Mouse (Mus musculus) midbrain, postnatal 0 days (tissue): ENCODE results near the gene Tescl. TPM values are rescaled to one million over a fixed set of nuclear protein-coding genes. Genes with fewer than 3 reads are reported as not detected.

Source experiments
- ATAC-seq: fragments of 200-750 bp; cut with Nextera tagmentation; 2 replicates; pipeline ENCODE4 v1.8.0; 2017; ENCODE audit warnings: moderate number of reproducible peaks, mild to moderate bottlenecking, moderate TSS enrichment, moderate library complexity; ENCODE audit not compliant: low FRiP score
- DNase-seq: peaks from one replicate; pipeline ENCODE4 v3.0.0-alpha.2; 2015; ENCODE audit warnings: low spot score
- H3K27ac ChIP-seq: fragments of 300-500 bp; sonication (generic); 2 replicates; pipeline ENCODE4 v1.5.1; 2014; ENCODE audit warnings: low read depth, mild to moderate bottlenecking, low read length, mixed read lengths
- H3K27me3 ChIP-seq: fragments of 300-500 bp; sonication (generic); 2 replicates; pipeline ENCODE4 v1.6.1; 2014; ENCODE audit warnings: low read length, control low read depth, mixed read lengths; ENCODE audit not compliant: insufficient read depth
- H3K36me3 ChIP-seq: fragments of 300-500 bp; sonication (generic); 2 replicates; pipeline ENCODE4 v1.6.1; 2014; ENCODE audit warnings: low read length, control low read depth, mixed read lengths; ENCODE audit not compliant: insufficient read depth
- H3K4me1 ChIP-seq: fragments of 300-500 bp; sonication (generic); 2 replicates; pipeline ENCODE4 v1.6.1; 2014; ENCODE audit warnings: mild to moderate bottlenecking, control low read depth, antibody characterized with exemption, low read length, mixed read lengths; ENCODE audit not compliant: insufficient read depth
- H3K4me2 ChIP-seq: fragments of 300-500 bp; sonication (generic); 2 replicates; pipeline ENCODE4 v1.6.1; 2014; ENCODE audit warnings: low read depth, mild to moderate bottlenecking, low read length, mixed read lengths; ENCODE audit not compliant: poor library complexity, severe bottlenecking
- H3K4me3 ChIP-seq: fragments of 300-500 bp; sonication (generic); 2 replicates; pipeline ENCODE4 v1.5.1; 2014; ENCODE audit warnings: low read depth, mild to moderate bottlenecking, low read length, moderate library complexity
- H3K9ac ChIP-seq: fragments of 300-500 bp; sonication (generic); replicated peaks from 2 replicates; pipeline ENCODE4 v1.6.1; 2014; ENCODE audit warnings: mild to moderate bottlenecking, low read length, moderate library complexity, mixed read lengths; ENCODE audit not compliant: poor library complexity, severe bottlenecking
- H3K9me3 ChIP-seq: fragments of 300-500 bp; sonication (generic); 2 replicates; pipeline ENCODE4 v1.6.1; 2016; ENCODE audit warnings: low read length, control low read depth
- CTCF ChIP-seq: IDR thresholded peaks from 2 replicates; pipeline ENCODE4 v1.5.1; 2016; ENCODE audit warnings: antibody characterized with exemption, mild to moderate bottlenecking
- WGBS: fragments of 180-500 bp; shearing (Covaris S2); extraction: QIAGEN DNeasy Blood & Tissue Kit; methylation state at CpG from one replicate; pipeline ENCODE4 v1.1.7; 2014; 5-methylcytosine and 5-hydroxymethylcytosine counted together
- polyA plus RNA-seq: library from polyadenylated mRNA; unstranded; fragments of >200 nt; fragmentation: Nextera tagmentation; extraction: Ambion mirVana; gene quantifications from 2 replicates; pipeline ENCODE4 v1.2.1, GENCODE M21; 2015
- total RNA-seq: library from RNA; depleted of rRNA; stranded (reverse); fragments of >200 nt; gene quantifications from 2 replicates; pipeline ENCODE4 v1.2.3, GENCODE M21; 2014

Gene Tescl
- total and polyA plus RNA-seq, 2 experiments from 2014 or later = 0.19 TPM; not detected in 1

DNA sequence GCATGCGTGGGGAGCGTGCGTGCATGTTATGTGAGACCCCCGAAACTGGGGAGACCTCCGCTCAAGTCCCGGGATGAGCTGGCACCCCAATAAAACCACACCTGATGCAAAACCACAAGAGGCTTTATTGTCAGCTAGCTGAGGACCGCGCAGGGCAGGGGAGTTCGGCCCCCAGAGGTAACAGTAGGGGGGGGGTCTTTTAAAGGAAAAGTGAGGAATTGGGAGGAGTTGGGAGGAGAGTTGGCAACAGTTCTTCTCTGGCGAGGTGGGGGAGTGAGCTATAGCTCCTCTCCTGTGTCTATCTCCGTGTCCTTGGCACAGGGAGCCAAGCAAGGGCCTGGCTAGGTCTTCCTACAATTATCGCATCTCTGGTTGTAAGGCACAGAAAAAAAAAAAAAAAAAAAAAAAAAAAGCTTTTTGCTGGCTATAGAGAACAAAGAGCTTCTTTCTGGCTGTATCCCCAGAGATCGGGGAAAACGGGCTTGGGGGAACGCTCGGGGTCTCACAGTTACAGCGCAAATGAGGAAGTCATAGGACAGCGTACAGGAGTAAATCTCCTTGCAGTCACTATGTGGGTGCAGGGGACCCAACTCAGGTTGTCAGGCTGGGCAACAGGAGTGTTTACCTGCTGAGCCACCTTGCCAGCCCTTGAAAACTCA lies 33.8 kb downstream of the Tescl start:
- TF ChIP-seq CTCF = no peak
- DNase-seq (peak; percentile 35), ATAC-seq (peak; percentile 20; the same call in 1 of the 2 replicates)
- Histone ChIP-seq H3K27ac (no peak overlapping the region), H3K27me3 (no peaks in the 10 kb centered on the region), H3K9me3 (no peaks in the 10 kb centered on the region), H3K4me2 (peak overlapping the region; percentile 79), H3K36me3 (peaks cover 36% of the 10 kb centered on the region), H3K4me1 (no peaks in the 10 kb centered on the region), H3K4me3 (peak overlapping the region; percentile 73), H3K9ac (peak overlapping the region; percentile 24; the same call in 1 of the 2 replicates)
- under 1% methylated on average over 18 of the region's 18 CpGs for WGBS

DNA sequence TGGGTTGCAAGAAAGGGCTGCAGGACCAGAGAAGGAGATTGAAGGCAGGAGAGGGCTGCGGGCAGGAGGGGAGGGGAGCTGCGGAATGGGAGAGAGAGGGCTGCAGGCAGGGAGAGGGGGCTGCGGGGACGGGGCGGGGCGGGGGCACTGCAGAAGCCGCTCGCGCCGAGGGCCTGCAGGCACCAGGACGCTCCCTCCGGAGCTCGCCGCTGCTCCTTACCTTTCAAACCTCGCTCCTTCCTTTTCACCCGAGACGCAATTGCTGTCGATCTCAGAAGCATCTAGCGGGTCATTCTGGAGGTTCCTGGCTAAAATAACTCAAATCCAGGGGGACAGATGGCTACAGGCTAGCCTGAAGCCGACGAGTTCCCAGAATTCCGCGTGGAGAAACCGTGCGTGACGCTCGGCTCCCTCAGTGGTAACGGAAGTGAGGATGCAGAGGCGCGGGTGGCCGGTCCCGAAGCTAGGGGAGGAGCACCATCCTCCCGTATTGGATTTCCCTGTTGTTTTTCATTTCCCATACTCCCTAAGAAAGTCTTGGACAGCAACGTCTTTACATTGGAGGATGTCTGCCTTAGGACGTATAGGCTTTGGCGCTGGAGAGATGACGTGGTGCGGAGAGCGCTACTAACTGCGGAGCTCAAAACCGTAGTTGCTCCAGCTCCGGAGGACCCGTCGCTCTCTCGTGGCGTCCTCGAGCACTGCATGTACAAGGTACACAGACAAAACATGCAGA lies 34.6 kb downstream of the Tescl start:
- under 1% methylated on average over 44 of the region's 47 CpGs for WGBS
- Histone ChIP-seq H3K27me3 (no peaks in the 10 kb centered on the region), H3K4me3 (peak overlapping the region; percentile 73), H3K9ac (peak overlapping the region; percentile 82), H3K27ac (peak overlapping the region; percentile 85), H3K36me3 (peaks cover 39% of the 10 kb centered on the region), H3K4me1 (no peaks in the 10 kb centered on the region), H3K4me2 (peak overlapping the region; percentile 79), H3K9me3 (no peaks in the 10 kb centered on the region)
- TF ChIP-seq CTCF = peak; percentile 72
- ATAC-seq (peak; percentile 94), DNase-seq (peak; percentile 97)

DNA sequence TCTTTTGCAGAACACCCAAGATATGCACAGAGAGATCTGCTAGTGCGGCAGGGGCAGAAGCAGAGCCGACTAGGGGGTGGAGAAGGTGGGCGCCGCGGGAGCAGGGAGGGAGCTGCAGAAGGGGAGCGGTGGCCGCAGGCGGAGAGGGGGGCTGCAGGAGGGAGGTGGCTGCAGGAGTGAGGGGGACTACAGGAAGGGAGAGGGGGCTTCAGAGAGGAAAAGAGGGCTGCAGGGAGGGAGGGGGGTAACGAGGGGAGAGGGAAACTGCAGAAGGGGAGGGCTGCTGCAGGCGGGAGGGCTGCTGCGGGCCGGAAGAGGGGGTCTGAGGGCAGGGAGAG lies 35.1 kb downstream of the Tescl start:
- no peak for DNase-seq
- Histone ChIP-seq H3K36me3 (peaks cover 43% of the 10 kb centered on the region), H3K4me1 (no peaks in the 10 kb centered on the region), H3K4me3 (peak overlapping the region; percentile 73), H3K27me3 (no peaks in the 10 kb centered on the region), H3K4me2 (peak overlapping the region; percentile 79), H3K27ac (peak overlapping the region; percentile 85), H3K9me3 (no peaks in the 10 kb centered on the region), H3K9ac (peak overlapping the region; percentile 82)
- TF ChIP-seq CTCF = no peak
- 0 out of 2 replicates have a peak, but pooled peaks have one; percentile 18 for ATAC-seq
- WGBS = 0% methylated on average over 12 of the region's 12 CpGs

DNA sequence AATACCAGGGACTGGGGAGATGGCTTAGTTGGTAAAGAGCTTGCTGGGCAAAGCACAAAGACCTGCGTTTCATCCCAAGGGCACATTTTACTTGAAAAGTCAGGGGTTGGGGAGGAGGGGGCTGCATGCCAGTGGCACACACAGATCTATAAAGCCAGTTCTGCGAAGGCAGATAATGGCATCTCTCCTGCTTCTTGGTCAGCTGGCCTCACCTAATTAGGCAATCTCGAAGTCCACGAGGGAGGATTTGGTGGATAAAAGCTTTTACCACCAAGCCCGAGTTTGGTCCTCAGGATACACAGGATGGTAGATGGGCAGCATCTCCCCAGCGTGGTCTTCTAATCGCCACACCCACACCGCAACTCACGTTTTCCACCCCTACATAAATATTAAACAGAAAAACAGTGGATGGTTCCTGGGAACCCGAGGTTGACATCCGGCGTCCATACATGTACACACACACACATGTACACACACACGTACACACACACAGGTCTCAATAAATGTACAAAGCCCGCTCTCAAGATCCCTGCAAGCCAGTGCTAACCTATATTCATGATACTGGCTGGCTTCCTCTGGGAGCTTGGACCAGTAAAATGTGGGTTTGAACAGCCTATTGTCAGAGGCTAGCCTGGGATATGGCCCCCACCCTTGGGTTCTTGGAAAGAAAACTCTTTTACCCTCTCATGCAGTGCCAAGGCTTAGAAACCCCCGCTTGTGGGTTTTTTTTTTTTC lies 36.2 kb downstream of the Tescl start:
- Histone ChIP-seq H3K4me2 (peak overlapping the region; percentile 79), H3K9ac (no peak overlapping the region), H3K27me3 (no peaks in the 10 kb centered on the region), H3K9me3 (no peaks in the 10 kb centered on the region), H3K36me3 (peaks cover 38% of the 10 kb centered on the region), H3K4me1 (no peaks in the 10 kb centered on the region), H3K27ac (no peak overlapping the region), H3K4me3 (peak overlapping the region; percentile 73; the same call in 1 of the 2 replicates)
- DNase-seq = no peak
- TF ChIP-seq CTCF = no peak
- ATAC-seq = no peak
- 91% methylated on average over 15 of the region's 15 CpGs for WGBS

DNA sequence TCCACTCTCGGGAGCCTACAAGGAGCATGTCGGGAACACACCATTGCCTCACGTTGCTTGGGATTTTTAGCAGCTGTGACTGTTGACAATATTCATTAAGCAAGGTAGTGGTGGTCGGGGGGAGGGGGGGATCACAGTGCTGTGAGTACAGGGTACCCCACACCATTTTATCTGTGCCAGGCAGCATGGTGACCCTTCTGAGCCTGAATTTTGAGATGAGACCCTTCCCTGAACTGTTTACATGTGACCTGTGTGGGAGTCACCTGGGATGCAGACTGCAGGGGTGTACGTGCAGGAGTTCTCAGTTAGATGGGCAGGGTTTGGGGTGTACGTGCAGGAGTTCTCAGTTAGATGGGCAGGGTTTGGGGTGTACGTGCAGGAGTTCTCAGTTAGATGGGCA lies 37.4 kb downstream of the Tescl start:
- 93% methylated on average over 7 of the region's 7 CpGs for WGBS
- no peak for DNase-seq
- Histone ChIP-seq H3K27ac (no peak overlapping the region), H3K9me3 (0 out of 2 replicates have a peak, but pooled peaks cover 4% of the 10 kb centered on the region), H3K9ac (no peak overlapping the region), H3K27me3 (no peaks in the 10 kb centered on the region), H3K4me2 (no peak overlapping the region), H3K4me1 (no peaks in the 10 kb centered on the region), H3K4me3 (no peak overlapping the region), H3K36me3 (peaks cover 45% of the 10 kb centered on the region)
- TF ChIP-seq CTCF = no peak
- no peak for ATAC-seq
